Mouse (Mus musculus) adrenal gland, adult 18-20 months (tissue): ENCODE measurements at regions not wholly inside any gene's neighbourhood (a gene's known extent, or its start where the extent isn't known, plus 50 kb on each side); places are given as distances from the start of the nearest gene placed in this dataset.
A peak's percentile ranks its signal among the peaks of the same experiment; 100 is the strongest.
"Not testable (repeated sequence)": the region's sequence is repeated elsewhere in the genome, so short reads cannot be mapped to it uniquely, and the experiment has no call there.

Experiments used
- DNase-seq, 2 experiments: peaks; one replicate each; pipeline ENCODE4 v3.0.0; 2021 to 2022; ENCODE audit warnings: low spot score in 2 of 2

GRCm38 (mm10) chr3:33440905-33441304, 297.9 kb upstream of the Pex5l start:
- DNase-seq, result no peak

- no peak for DNase-seq
These were observed 297.5 kb upstream of the Pex5l start for GRCm38 (mm10) chr3:33440500-33440899.

DNA sequence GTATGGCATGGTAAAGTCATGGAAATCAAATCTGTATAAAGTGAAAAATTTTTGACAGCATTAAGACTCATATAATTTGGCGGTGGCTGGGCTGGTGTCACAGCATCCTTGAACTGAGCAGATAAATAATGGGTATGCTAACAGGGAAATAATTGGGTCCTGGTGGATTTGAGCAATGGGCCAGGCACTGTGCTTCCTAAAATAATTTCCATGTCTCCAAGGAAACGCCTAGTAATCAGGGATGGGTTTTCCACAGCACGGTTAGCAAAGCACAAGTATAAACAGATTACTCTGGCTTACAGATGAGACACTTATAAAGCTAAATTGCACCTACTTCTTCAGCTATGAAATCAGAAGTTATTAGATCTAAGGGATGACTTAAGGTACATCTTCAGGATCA, 273.9 kb upstream of the Pex5l start:
- DNase-seq, result no peak

- DNase-seq, result no peak
These were observed 273.3 kb upstream of the Pex5l start for GRCm38 (mm10) chr3:33416321-33416720.

- no peak for DNase-seq
These were observed 258.9 kb upstream of the Pex5l start for GRCm38 (mm10) chr3:33401904-33402303.

GRCm38 (mm10) chr3:33399321-33399720, 256.3 kb upstream of the Pex5l start:
- no peak for DNase-seq

DNA sequence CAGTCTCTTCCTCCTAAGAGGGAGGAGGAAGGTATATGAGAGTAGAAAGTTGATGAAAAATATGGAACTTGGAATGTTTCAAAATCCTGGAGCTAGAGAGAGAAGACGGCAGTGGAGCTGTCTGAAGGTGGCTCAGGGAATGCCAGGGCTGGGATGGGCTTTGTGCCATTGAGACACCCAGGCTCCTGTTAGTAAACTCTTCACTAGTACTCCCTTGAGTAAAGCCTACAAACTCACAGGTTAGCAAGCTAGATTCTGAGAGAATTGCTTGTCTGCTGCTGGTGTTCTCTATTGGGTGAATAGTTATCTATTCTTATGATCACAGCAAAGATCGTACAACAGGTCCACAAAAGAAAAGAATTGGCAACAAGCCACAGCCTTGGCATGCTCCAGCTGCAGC, 255.3 kb upstream of the Pex5l start:
- DNase-seq, result no peak

- DNase-seq, result no peak
These were observed 254.2 kb upstream of the Pex5l start for GRCm38 (mm10) chr3:33397217-33397616.

- DNase-seq, result no peak
These were observed 249.4 kb upstream of the Pex5l start for GRCm38 (mm10) chr3:33392541-33392822.

DNA sequence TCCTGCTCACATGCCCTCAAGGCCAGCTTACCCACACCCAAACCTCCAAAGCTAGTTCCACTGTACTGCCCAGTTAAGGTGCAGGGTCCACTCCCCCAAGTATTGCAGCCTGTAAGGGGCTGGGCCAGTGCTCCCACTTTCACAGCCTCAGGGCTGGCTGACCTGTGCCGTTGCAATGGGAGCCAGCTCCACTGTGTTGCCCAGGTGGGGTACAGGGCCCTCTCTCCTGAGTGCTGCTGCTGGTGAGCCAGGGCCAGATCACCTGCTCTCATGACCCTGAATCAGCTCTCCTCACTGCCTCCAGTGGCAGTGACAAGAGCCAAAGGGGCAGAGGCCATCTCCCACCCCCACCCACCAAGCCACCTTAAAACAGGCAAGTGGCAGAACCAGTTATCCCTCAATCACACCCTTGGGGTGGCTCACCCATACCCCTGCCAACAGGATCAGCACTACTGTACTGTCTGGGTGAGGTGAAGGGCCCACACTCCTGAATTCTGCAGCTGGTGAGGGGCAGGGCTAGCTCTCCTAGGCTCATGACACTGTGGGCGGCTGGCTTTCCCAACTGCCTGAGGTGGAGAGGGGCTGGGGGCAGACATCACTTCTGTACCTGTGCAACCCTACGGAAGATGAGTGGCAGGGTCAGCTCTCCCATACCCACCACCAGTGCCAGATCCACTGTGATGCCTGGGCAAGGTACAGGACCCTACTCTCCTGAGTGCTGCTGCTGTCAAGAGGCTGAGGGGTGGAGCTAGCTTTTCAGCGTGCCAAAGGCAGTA, 248.9 kb upstream of the Pex5l start:
- no peak for DNase-seq

- no peak for DNase-seq
These were observed 245.1 kb upstream of the Pex5l start for GRCm38 (mm10) chr3:33388171-33388570.

DNA sequence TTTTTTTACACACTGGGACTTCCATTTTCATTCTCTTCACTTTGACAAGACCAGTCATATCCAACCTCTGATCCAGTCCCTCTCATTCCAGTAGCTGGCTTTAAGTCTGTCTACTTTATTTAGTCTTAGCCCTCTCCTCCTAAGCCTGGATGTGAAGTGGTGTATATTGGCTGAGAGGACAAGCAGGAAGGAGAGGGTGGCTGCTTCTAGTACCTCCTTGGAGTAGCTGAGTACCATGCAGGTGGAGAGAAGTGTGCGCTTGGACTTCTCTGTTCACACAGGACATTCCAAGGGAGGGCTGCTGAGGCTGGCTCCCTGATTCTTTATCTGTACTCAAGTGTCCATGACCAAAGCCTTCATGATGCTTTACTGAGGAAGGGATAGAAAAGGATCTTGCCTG, 240.6 kb upstream of the Pex5l start:
- no peak for DNase-seq

DNA sequence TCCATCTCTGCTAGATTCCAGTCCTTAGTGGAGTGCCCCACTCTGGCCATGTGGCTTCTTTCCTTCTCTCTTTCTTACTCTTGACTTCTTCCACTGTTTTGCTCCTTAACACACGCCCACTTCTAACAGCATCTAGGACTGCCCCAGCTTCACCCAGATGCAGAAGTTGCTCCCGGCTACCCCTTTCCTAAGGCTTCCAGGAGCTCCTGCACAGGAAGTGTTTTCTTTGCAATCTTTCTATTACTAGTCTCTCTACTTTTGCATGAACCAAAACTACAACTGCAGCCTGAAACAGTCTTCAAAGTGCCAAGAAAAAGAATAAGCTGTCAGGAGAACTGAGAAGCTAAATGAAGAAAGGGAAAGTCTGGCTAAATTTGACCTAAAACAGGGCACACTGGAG, 236.6 kb upstream of the Pex5l start:
- DNase-seq, result no peak

GRCm38 (mm10) chr3:33375161-33375560, 232.1 kb upstream of the Pex5l start:
- no peak for DNase-seq

DNA sequence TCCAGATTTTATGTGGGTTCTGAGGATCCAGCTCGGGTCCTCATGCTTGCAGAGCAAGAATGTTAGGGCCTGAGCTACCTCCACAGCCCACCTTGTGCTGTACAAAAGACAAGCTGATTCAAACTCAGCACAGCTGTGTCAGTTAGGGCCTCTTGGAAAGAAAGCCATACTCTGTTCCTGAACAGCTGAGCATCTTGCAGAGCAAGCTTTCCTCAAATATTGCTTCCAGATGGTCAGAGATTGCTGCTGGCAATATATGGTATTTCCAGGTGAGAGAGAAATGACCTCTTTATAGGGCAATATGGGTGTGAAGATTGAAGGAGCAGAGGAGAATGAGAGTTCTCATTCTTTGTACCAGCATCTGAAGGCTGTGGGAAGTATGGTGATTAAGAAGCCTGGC, 229.8 kb upstream of the Pex5l start:
- DNase-seq, result no peak

- no peak for DNase-seq
These were observed 220.5 kb upstream of the Pex5l start for GRCm38 (mm10) chr3:33363521-33363920.

DNA sequence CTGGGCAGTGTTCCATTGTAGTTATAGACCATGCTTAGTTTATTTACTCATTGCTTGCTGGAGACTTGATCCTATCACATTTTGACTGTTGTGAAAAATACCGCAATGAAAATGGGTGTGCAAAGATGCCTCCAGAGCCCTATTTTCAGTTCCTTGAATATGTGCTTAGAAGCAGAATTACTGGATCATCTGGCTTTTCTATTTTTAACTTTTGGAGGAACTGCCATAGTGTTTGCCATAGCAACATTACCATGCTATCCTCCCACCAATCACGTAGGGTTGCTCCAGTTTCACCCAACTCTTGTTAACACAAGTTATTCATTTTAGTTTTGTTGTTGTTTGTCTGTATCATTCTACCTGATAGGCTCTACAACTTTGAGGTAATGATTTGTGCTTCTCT, 217.0 kb upstream of the Pex5l start:
- no peak for DNase-seq

DNA sequence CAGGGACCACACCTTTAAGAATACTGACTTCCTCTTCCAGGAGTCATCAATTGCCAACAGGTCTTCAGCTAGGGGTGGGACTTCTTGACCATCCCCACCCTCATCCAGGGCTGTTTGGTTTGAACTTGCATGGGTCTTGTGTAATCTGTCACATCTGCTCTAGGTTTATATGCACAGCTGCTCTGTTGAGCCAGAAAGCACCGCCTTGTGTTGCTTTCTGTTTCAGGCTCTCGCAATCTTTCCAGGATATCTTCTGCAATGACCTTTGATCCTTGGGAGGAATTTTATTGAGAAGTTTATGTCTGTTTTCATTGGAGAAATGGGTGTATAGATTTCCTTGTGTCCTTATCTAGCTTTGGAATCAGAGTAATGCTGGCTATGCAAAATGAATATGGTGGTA, 210.8 kb upstream of the Pex5l start:
- no peak for DNase-seq

DNA sequence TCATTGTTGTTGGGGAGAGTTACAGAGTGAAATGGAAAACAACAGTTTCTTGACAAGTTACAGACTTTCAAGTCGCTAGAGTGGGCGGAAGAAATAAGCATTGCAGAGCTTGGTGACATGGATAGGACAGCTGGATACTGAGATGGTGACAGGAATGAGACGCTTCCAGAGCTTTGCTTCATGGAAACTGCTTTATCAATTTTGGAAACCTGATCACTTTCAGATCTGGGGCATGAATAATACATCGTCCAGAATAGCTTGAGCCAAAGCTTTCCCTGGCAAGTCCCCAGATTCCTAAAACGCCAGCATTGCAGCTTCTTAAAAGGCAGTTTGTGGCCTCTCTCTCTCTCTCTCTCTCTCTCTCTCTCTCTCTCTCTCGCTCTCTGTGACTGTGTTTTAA, 207.9 kb upstream of the Pex5l start:
- no peak for DNase-seq

DNA sequence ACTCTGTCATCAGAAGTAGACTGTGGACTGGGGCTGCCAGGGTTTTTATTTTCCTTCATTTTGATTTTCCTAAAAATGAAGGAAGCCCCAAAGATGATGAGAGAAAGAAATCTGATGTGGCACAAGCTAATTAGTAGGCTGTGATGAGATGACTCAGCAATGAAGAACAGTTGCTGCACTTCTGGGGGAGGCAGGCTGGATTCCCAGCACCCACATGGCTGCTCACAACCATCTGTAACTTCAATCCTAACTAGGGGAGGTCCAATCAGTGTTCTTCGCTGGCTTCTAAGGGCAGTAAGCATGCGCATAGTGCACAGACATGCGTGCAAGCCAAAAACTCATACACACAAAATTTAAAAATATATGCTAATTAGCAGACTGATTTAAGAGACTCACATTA, 191.0 kb upstream of the Pex5l start:
- DNase-seq, result no peak

- not testable (repeated sequence) for DNase-seq
These were observed 174.6 kb upstream of the Pex5l start for GRCm38 (mm10) chr3:33317691-33318090.

- DNase-seq, result no peak
These were observed 169.3 kb upstream of the Pex5l start for GRCm38 (mm10) chr3:33312230-33312825.

- peak; percentile 13 to 20 for DNase-seq
These were observed 165.2 kb upstream of the Pex5l start for GRCm38 (mm10) chr3:33308212-33308611.
